Mouse (Mus musculus): Measurements from ENCODE around the gene Relb. TPM values are rescaled to one million over a fixed set of nuclear protein-coding genes. Genes with fewer than 3 reads are reported as not detected.
A peak's percentile ranks its signal among the peaks of the same experiment; 100 is the strongest.

Relb gene
- polyA plus RNA-seq (2012; rRNA removed) = 76.9 and 114 TPM in 2 replicates

DNA sequence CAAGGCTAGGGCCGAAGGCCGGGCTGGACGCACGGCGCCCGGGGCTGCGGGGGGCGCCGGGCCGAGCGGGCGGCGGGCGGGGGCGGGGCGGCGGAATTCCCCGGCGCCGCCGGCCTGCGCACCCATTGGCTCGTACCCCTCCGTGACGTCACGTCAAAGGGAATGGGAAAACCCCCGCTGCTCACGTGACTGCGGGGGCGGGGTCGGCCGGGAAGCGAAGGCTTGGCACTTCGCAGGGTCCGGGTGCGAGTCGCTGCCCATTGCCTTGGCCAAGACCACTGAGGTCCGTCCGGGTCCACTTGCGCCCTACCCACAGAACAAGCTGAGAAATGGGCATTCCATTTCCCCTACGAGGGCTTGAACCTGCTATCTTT lies at the start of gene Relb:
Relb (minus strand) TSS at position 78 of the 374 bp plus-strand sequence.
- Histone ChIP-seq H3K4me3 (ENCODE audit: extremely low read depth, insufficient read depth, insufficient read length) (peak within 1 kb of the TSS; percentile 71), H3K4me1 (ENCODE audit: control insufficient read depth, insufficient read depth, insufficient read length) (peaks cover 3% of the 10 kb centered on the region; the same call in 1 of the 2 replicates), H3K27ac (ENCODE audit: insufficient read depth, low read length) (peak within 1 kb of the TSS; percentile 93), H3K27me3 (ENCODE audit: control insufficient read depth, insufficient read depth, low read length) (no peaks in the 10 kb centered on the region), H3K36me3 (ENCODE audit: control insufficient read depth, insufficient read depth, low read length) (peaks cover 12% of the 10 kb centered on the region)
- 1% methylated on average over 40 of the region's 41 CpGs for WGBS
- DNase-seq (ENCODE audit: low read depth in 1 of 2, low spot score in 2 of 2) = peak; percentile 75 to 91
- no peak for TF ChIP-seq CTCF (IDR thresholded peaks at IDR 0.05; ENCODE audit: extremely low read depth, insufficient read depth, insufficient read length, insufficient replicate concordance)
- no peak for TF ChIP-seq POLR2A (IDR thresholded peaks at IDR 0.05; ENCODE audit: low read depth, low read length)

DNA sequence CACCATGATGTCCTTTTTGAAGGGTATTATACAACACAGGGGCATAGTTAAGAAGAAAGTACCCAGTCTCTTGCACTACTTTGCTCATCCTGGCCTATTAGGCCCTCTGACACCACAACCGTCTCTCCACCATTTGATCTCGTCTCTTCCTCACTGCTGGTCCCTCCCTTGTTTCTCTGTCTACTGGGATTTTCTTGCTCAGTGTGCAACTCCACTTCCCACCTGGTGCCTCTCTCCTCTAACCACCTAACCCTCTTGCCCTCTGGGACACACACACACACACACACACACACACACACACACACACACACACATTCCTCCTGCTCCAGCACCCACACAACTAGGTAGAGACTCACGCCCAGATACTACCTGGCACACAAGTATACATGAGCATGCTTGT lies 49.7 kb upstream of the Relb start:
- WGBS = 92% methylated on average over 3 of the region's 3 CpGs
- Histone ChIP-seq H3K27ac (ENCODE audit: insufficient read depth, low read length) (no peak overlapping the region), H3K27me3 (ENCODE audit: control insufficient read depth, insufficient read depth, low read length) (no peaks in the 10 kb centered on the region), H3K36me3 (ENCODE audit: control insufficient read depth, insufficient read depth, low read length) (no peaks in the 10 kb centered on the region), H3K4me1 (ENCODE audit: control insufficient read depth, insufficient read depth, insufficient read length) (peaks cover 2% of the 10 kb centered on the region; the same call in 1 of the 2 replicates), H3K4me3 (ENCODE audit: extremely low read depth, insufficient read depth, insufficient read length) (no peak overlapping the region)
- DNase-seq (ENCODE audit: low read depth in 1 of 2, low spot score in 2 of 2) = no peak
- TF ChIP-seq CTCF (IDR thresholded peaks at IDR 0.05; ENCODE audit: extremely low read depth, insufficient read depth, insufficient read length, insufficient replicate concordance) = no peak
- no peak for TF ChIP-seq POLR2A (IDR thresholded peaks at IDR 0.05; ENCODE audit: low read depth, low read length)

DNA sequence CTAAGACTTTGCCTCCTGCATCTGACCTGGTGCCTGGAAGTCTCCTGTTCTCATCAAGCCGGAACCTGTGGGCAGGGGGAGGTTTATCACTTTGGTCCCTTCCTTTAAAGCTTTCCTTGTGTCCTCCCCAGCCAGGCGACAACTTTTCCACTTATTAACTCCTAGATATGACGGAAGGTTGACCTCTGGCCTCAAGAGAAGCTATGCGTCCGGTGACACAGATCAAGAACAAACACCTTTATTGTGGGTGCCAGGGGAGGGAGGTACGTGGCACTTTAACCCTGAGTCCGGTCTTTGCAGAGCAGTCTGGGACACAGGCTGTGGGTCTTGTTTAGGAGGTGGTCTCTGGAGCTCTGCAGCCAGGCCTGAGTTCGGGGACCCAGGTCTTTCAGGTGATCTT lies 48.6 kb upstream of the Relb start, which contains the start of gene Apoc2:
Apoc2 (minus strand) TSS at position 70 of the 400 bp plus-strand sequence.
- H3K27me3 ChIP-seq (ENCODE audit: control insufficient read depth, insufficient read depth, low read length) = no peaks in the 10 kb centered on the region
- no peak within 1 kb of the TSS for H3K27ac ChIP-seq (ENCODE audit: insufficient read depth, low read length)
- no peaks in the 10 kb centered on the region for H3K36me3 ChIP-seq (ENCODE audit: control insufficient read depth, insufficient read depth, low read length)
- TF ChIP-seq CTCF (IDR thresholded peaks at IDR 0.05; ENCODE audit: extremely low read depth, insufficient read depth, insufficient read length, insufficient replicate concordance) = no peak
- no peak for TF ChIP-seq POLR2A (IDR thresholded peaks at IDR 0.05; ENCODE audit: low read depth, low read length)
- no peaks in the 10 kb centered on the region; the same call in 1 of the 2 replicates for H3K4me1 ChIP-seq (ENCODE audit: control insufficient read depth, insufficient read depth, insufficient read length)
- 93% methylated on average over 8 of the region's 8 CpGs for WGBS
- no peak within 1 kb of the TSS for H3K4me3 ChIP-seq (ENCODE audit: extremely low read depth, insufficient read depth, insufficient read length)
- DNase-seq (ENCODE audit: low read depth in 1 of 2, low spot score in 2 of 2) = no peak

DNA sequence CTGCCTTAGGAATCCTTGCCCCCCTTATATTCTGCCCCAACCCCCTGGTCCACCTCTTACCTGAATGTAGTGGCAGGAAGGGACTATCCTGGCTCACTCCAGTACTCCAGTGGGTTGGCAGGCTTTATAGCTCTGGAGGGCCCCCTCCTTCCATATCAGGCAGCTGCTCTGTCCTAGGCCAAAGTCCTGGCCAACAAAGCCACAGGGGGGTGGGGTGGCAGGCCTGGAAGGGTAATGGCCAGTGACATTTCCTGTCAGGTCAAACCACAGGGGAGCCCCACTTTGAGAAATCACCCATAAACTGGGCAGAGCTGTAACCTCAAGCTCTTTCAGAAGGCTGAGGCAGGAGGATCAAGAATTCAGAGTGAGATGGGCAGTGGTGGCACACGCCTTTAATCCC lies 47.4 kb upstream of the Relb start:
- Histone ChIP-seq H3K27ac (ENCODE audit: insufficient read depth, low read length) (no peak overlapping the region), H3K36me3 (ENCODE audit: control insufficient read depth, insufficient read depth, low read length) (no peaks in the 10 kb centered on the region), H3K4me1 (ENCODE audit: control insufficient read depth, insufficient read depth, insufficient read length) (no peaks in the 10 kb centered on the region; the same call in 1 of the 2 replicates), H3K4me3 (ENCODE audit: extremely low read depth, insufficient read depth, insufficient read length) (no peak overlapping the region), H3K27me3 (ENCODE audit: control insufficient read depth, insufficient read depth, low read length) (no peaks in the 10 kb centered on the region)
- no peak for DNase-seq (ENCODE audit: low read depth in 1 of 2, low spot score in 2 of 2)
- WGBS = 86% methylated on average over 1 of the region's 1 CpGs
- TF ChIP-seq POLR2A (IDR thresholded peaks at IDR 0.05; ENCODE audit: low read depth, low read length) (no peak), CTCF (IDR thresholded peaks at IDR 0.05; ENCODE audit: extremely low read depth, insufficient read depth, insufficient read length, insufficient replicate concordance) (no peak)

DNA sequence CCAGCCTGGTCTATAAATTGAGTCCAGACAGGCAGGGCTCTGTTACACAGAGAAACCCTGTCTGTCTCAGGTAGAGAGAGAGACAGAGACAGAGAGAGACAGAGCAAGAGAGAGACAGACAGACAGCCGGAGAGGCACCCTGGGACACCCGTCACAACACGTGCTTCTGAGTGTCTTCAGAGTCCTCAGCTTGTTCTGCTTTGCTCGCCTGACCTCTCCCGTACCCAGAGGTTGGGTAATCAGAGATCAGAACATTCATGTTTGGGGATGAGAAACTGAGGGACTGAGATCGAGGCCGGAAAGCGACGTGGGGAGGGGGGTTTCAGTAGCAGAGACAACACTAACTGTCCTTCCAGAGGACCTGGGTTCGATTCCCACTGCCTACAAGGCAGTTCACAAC lies 46.6 kb upstream of the Relb start:
- no peak for TF ChIP-seq CTCF (IDR thresholded peaks at IDR 0.05; ENCODE audit: extremely low read depth, insufficient read depth, insufficient read length, insufficient replicate concordance)
- TF ChIP-seq POLR2A (IDR thresholded peaks at IDR 0.05; ENCODE audit: low read depth, low read length) = no peak
- H3K4me1 ChIP-seq (ENCODE audit: control insufficient read depth, insufficient read depth, insufficient read length) = no peaks in the 10 kb centered on the region; the same call in 1 of the 2 replicates
- no peak overlapping the region for H3K4me3 ChIP-seq (ENCODE audit: extremely low read depth, insufficient read depth, insufficient read length)
- no peaks in the 10 kb centered on the region for H3K36me3 ChIP-seq (ENCODE audit: control insufficient read depth, insufficient read depth, low read length)
- 81% methylated on average over 10 of the region's 10 CpGs for WGBS
- DNase-seq (ENCODE audit: low read depth in 1 of 2, low spot score in 2 of 2) = no peak
- H3K27me3 ChIP-seq (ENCODE audit: control insufficient read depth, insufficient read depth, low read length) = no peaks in the 10 kb centered on the region
- no peak overlapping the region for H3K27ac ChIP-seq (ENCODE audit: insufficient read depth, low read length)

DNA sequence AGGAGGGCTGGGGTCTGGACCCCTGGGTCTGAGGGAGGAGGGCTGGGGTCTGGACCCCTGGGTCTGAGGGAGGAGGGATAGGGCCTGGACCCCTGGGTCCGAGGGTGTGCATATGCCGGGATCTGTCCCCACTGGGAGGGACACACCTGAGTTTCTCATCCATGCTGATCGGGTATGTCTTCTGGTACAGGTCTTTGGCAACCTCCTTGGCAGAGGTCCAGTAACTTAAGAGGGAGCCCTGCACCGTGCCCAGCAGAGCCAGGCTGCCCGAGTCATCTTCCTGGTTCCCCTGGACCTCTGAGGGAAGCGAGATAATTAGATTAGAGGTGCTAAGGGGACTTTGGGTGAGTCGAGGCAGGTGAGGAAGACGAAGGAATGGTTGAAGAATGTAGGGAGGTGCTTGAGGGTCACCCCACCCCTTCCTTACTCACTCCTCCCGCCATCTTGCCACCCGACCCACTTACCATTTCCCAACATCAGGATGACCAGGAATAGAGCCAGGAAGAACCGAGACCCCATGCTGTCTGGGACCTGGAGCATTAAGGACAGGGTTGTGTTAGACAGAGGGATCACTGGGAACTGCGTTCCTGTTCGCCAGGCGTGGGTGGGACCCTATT lies 44.0 kb upstream of the Relb start:
- no peak for TF ChIP-seq CTCF (IDR thresholded peaks at IDR 0.05; ENCODE audit: extremely low read depth, insufficient read depth, insufficient read length, insufficient replicate concordance)
- no peak for TF ChIP-seq POLR2A (IDR thresholded peaks at IDR 0.05; ENCODE audit: low read depth, low read length)
- Histone ChIP-seq H3K27ac (ENCODE audit: insufficient read depth, low read length) (no peak overlapping the region), H3K4me1 (ENCODE audit: control insufficient read depth, insufficient read depth, insufficient read length) (peaks cover 7% of the 10 kb centered on the region; the same call in 1 of the 2 replicates), H3K27me3 (ENCODE audit: control insufficient read depth, insufficient read depth, low read length) (no peaks in the 10 kb centered on the region), H3K4me3 (ENCODE audit: extremely low read depth, insufficient read depth, insufficient read length) (no peak overlapping the region), H3K36me3 (ENCODE audit: control insufficient read depth, insufficient read depth, low read length) (no peaks in the 10 kb centered on the region)
- 59% methylated on average over 14 of the region's 14 CpGs for WGBS
- no peak for DNase-seq (ENCODE audit: low read depth in 1 of 2, low spot score in 2 of 2)

DNA sequence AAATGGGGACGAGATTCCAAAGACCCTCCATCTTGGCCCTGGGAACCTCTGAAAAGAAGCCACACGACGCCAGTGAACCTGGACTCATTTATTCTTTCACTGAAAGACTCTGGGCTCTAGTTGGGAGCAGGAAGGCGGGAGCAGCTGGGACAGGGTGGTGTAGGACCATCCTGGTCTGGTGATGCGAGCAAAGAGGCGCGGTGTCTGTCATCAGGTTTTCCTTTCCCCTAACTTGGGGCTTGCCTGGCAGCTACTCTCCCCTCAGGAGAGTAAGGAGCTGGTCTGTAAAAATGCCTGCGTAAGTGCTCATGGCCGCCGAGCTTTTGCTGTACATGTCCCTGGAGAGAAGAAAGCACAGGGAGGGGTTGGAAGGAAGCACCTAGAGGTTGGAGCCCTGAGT lies 42.3 kb upstream of the Relb start:
- 84% methylated on average over 10 of the region's 10 CpGs for WGBS

More for the DNA sequence above, 42.3 kb upstream of the Relb start:
- H3K27me3 ChIP-seq (ENCODE audit: control insufficient read depth, insufficient read depth, low read length) = no peaks in the 10 kb centered on the region
- peaks cover 7% of the 10 kb centered on the region; the same call in 1 of the 2 replicates for H3K4me1 ChIP-seq (ENCODE audit: control insufficient read depth, insufficient read depth, insufficient read length)
- H3K27ac ChIP-seq (ENCODE audit: insufficient read depth, low read length) = no peak overlapping the region
- DNase-seq (ENCODE audit: low read depth in 1 of 2, low spot score in 2 of 2) = no peak
- TF ChIP-seq POLR2A (IDR thresholded peaks at IDR 0.05; ENCODE audit: low read depth, low read length) (no peak), CTCF (IDR thresholded peaks at IDR 0.05; ENCODE audit: extremely low read depth, insufficient read depth, insufficient read length, insufficient replicate concordance) (no peak)
- no peaks in the 10 kb centered on the region for H3K36me3 ChIP-seq (ENCODE audit: control insufficient read depth, insufficient read depth, low read length)
- no peak overlapping the region for H3K4me3 ChIP-seq (ENCODE audit: extremely low read depth, insufficient read depth, insufficient read length)

Data from spleen, adult 2 months (tissue).